Mouse (Mus musculus) intestine, embryonic 14.5 days (tissue): ENCODE data around the gene Cpa4. TPM values are rescaled to one million over a fixed set of nuclear protein-coding genes. Genes with fewer than 3 reads are reported as not detected.
A peak's percentile ranks its signal among the peaks of the same experiment; 100 is the strongest.

Experiments used
- ATAC-seq: fragments of 200-750 bp; cut with Nextera tagmentation; replicated peaks from 2 replicates; pipeline ENCODE4 v1.8.0; 2017; ENCODE audit warnings: low read depth, moderate number of reproducible peaks, moderate TSS enrichment, moderate library complexity; ENCODE audit not compliant: low FRiP score, low TSS enrichment
- DNase-seq: peaks from one replicate; pipeline ENCODE4 v3.0.0-alpha.2; 2018; ENCODE audit warnings: low spot score
- H3K27ac ChIP-seq: fragments of 300-500 bp; sonication (generic); 2 replicates; pipeline ENCODE4 v1.5.1; 2014; ENCODE audit warnings: low read depth, mild to moderate bottlenecking, control low read depth
- H3K27me3 ChIP-seq: fragments of 300-500 bp; sonication (generic); replicated peaks from 2 replicates; pipeline ENCODE4 v1.6.1; 2014; ENCODE audit warnings: low read length, control low read depth; ENCODE audit not compliant: control insufficient read depth, insufficient read depth
- H3K36me3 ChIP-seq: fragments of 300-500 bp; sonication (generic); 2 replicates; pipeline ENCODE4 v1.6.1; 2014; ENCODE audit warnings: low read length, control low read depth; ENCODE audit not compliant: control insufficient read depth, insufficient read depth
- H3K4me1 ChIP-seq: fragments of 300-500 bp; sonication (generic); replicated peaks from 2 replicates; pipeline ENCODE4 v1.6.1; 2014; ENCODE audit warnings: low read length, control low read depth, mixed read lengths; ENCODE audit not compliant: control insufficient read depth, insufficient read depth
- H3K4me2 ChIP-seq: fragments of 300-500 bp; sonication (generic); 2 replicates; pipeline ENCODE4 v1.6.1; 2014; ENCODE audit warnings: low read length
- H3K4me3 ChIP-seq: fragments of 300-500 bp; sonication (generic); 2 replicates; pipeline ENCODE4 v1.5.1; 2014; ENCODE audit warnings: low read depth, low read length, control low read depth, mixed read lengths
- H3K9ac ChIP-seq: fragments of 300-500 bp; sonication (generic); 2 replicates; pipeline ENCODE4 v1.6.1; 2014; ENCODE audit warnings: mild to moderate bottlenecking, low read length
- H3K9me3 ChIP-seq: fragments of 300-500 bp; sonication (generic); 2 replicates; pipeline ENCODE4 v1.6.1; 2016; ENCODE audit warnings: low read length, control low read depth; ENCODE audit not compliant: control insufficient read depth
- WGBS: fragments of 180-500 bp; shearing (Covaris S2); extraction: QIAGEN DNeasy Blood & Tissue Kit; methylation state at CpG from one replicate; pipeline ENCODE4 v1.1.7; 2014; 5-methylcytosine and 5-hydroxymethylcytosine counted together
- polyA plus RNA-seq: library from polyadenylated mRNA; unstranded; fragments of >200 nt; fragmentation: Nextera tagmentation; extraction: Ambion mirVana; gene quantifications from 2 replicates; pipeline ENCODE4 v1.2.1, GENCODE M21; 2014

Gene Cpa4
- polyA plus RNA-seq, 1 experiment from 2014 or later: 0.93 TPM

DNA sequence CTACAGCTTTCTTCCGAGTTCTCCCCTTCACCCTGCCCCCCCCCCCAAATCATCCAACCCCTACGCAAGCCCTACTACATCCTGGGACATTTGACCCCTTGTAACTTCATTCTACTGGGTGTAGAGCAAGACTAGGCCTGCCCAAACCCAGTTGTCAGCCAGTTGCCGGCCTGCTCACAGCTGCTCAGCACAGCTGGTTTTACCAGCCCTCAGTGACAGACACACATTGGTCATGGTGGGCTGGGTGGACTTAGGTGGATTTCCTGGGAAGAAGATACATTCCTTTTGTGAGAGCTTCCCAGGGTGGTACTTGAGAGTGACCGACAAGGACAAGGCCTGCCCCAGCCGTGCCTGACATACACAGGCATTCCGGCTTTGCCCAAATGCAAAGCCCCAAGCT lies 52.8 kb downstream of the Cpa4 start:
- Histone ChIP-seq H3K9ac (no peak overlapping the region), H3K4me1 (peaks cover 35% of the 10 kb centered on the region), H3K27ac (peak overlapping the region; percentile 57), H3K4me3 (no peak overlapping the region), H3K27me3 (no peaks in the 10 kb centered on the region), H3K9me3 (no peaks in the 10 kb centered on the region), H3K36me3 (no peaks in the 10 kb centered on the region), H3K4me2 (no peak overlapping the region)
- ATAC-seq: no peak
- no peak for DNase-seq
- WGBS: 79% methylated on average over 6 of the region's 6 CpGs

GRCm38 (mm10) chr6:30621986-30622389 lies 53.8 kb downstream of the Cpa4 start:
- ATAC-seq (no peak; the same call in 1 of the 2 replicates), DNase-seq (no peak)
- Histone ChIP-seq H3K27me3 (no peaks in the 10 kb centered on the region), H3K9ac (no peak overlapping the region), H3K36me3 (no peaks in the 10 kb centered on the region), H3K4me1 (peaks cover 26% of the 10 kb centered on the region), H3K9me3 (no peaks in the 10 kb centered on the region), H3K4me3 (no peak overlapping the region), H3K27ac (peak overlapping the region; percentile 57), H3K4me2 (no peak overlapping the region)
- WGBS: 28% methylated on average over 4 of the region's 4 CpGs

DNA sequence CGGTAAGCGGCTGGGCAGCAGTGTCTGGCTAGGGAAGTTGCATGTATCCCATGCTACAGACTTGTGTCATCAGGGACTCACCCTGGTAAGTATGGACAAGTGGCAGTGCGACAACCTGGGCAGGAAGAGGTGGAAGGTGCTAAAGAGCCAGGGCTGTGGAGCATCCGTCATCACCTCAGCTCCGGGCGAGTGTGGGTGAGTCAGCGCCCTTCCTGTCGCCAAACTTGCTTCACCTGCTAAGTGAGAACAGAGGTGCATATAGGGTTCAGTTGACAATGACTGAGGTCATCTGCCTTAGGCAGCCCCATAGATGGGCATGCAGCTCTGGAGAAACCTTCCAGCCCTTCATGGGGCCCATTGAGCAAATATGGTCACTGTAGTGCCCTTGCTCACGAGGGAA lies 56.6 kb downstream of the Cpa4 start:
- Histone ChIP-seq H3K27ac (no peak overlapping the region), H3K4me1 (peaks cover 18% of the 10 kb centered on the region)
- 91% methylated on average over 9 of the region's 9 CpGs for WGBS

DNA sequence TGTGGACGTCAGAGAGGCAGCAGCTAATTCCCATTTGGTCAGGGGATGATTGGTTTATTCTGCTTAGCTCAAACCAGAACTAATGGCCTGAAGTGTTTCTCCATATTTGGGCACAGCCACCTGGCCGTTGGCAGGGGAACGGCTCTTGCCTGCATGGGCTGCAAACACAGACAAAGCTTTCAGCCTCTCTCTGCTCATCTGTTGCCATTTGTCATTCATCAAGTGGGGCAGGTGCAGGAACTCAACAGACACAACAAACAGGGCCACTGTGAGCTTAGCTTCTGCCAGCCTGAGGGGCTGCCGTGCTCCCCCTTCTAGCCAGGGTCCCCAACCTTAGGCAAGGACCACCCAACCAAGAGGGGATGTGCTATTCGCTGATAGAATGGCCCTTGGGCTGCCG lies 60.0 kb downstream of the Cpa4 start:
- no peak overlapping the region for H3K9ac ChIP-seq
- no peak overlapping the region for H3K4me2 ChIP-seq
- no peaks in the 10 kb centered on the region for H3K27me3 ChIP-seq
- peaks cover 12% of the 10 kb centered on the region; the same call in 1 of the 2 replicates for H3K4me1 ChIP-seq
- DNase-seq (no peak), ATAC-seq (no peak)
- no peaks in the 10 kb centered on the region for H3K36me3 ChIP-seq
- WGBS: 27% methylated on average over 6 of the region's 6 CpGs
- H3K27ac ChIP-seq: peak overlapping the region; percentile 55
- no peaks in the 10 kb centered on the region for H3K9me3 ChIP-seq
- no peak overlapping the region for H3K4me3 ChIP-seq

More for the DNA sequence above, 56.6 kb downstream of the Cpa4 start:
- no peak for ATAC-seq
- Histone ChIP-seq H3K4me2 (no peak overlapping the region), H3K36me3 (no peaks in the 10 kb centered on the region), H3K9ac (no peak overlapping the region), H3K4me3 (no peak overlapping the region), H3K9me3 (no peaks in the 10 kb centered on the region), H3K27me3 (no peaks in the 10 kb centered on the region)
- no peak for DNase-seq

- WGBS: 91% methylated on average over 1 of the region's 1 CpGs
- DNase-seq: no peak
- H3K9ac ChIP-seq: no peak overlapping the region
- no peak overlapping the region for H3K4me2 ChIP-seq
- H3K27ac ChIP-seq: no peak overlapping the region
- no peak for ATAC-seq
- H3K36me3 ChIP-seq: no peaks in the 10 kb centered on the region
- no peaks in the 10 kb centered on the region for H3K27me3 ChIP-seq
- no peak overlapping the region for H3K4me3 ChIP-seq
- H3K9me3 ChIP-seq: no peaks in the 10 kb centered on the region
- H3K4me1 ChIP-seq: peaks cover 12% of the 10 kb centered on the region
Measured at GRCm38 (mm10) chr6:30629989-30630388, 61.8 kb downstream of the Cpa4 start.

GRCm38 (mm10) chr6:30635361-30635862 lies 67.2 kb downstream of the Cpa4 start:
- no peak overlapping the region for H3K9ac ChIP-seq
- WGBS: 35% methylated on average over 8 of the region's 8 CpGs

GRCm38 (mm10) chr6:30636186-30636842 lies 68.1 kb downstream of the Cpa4 start:
- Histone ChIP-seq H3K9me3 (no peaks in the 10 kb centered on the region), H3K36me3 (no peaks in the 10 kb centered on the region), H3K27me3 (no peaks in the 10 kb centered on the region), H3K4me3 (no peak overlapping the region), H3K27ac (peak overlapping the region; percentile 65), H3K4me2 (no peak overlapping the region), H3K4me1 (peaks cover 23% of the 10 kb centered on the region), H3K9ac (no peak overlapping the region)
- no peak for DNase-seq
- WGBS: 32% methylated on average over 4 of the region's 4 CpGs
- no peak for ATAC-seq

More at GRCm38 (mm10) chr6:30635361-30635862, 67.2 kb downstream of the Cpa4 start:
- Histone ChIP-seq H3K4me2 (no peak overlapping the region), H3K27ac (peak overlapping the region; percentile 65), H3K27me3 (no peaks in the 10 kb centered on the region), H3K9me3 (no peaks in the 10 kb centered on the region), H3K36me3 (no peaks in the 10 kb centered on the region), H3K4me1 (peaks cover 23% of the 10 kb centered on the region), H3K4me3 (no peak overlapping the region)
- no peak for DNase-seq
- no peak for ATAC-seq

GRCm38 (mm10) chr6:30638674-30639268 lies 70.6 kb downstream of the Cpa4 start, which contains the start of gene Cpa1:
Gene Cpa1 (plus strand): TSS chr6:30639218.
- ATAC-seq: no peak
- Histone ChIP-seq H3K9ac (no peak within 1 kb of the TSS), H3K4me3 (no peak within 1 kb of the TSS), H3K4me1 (peaks cover 20% of the 10 kb centered on the region), H3K27me3 (no peaks in the 10 kb centered on the region), H3K27ac (no peak within 1 kb of the TSS), H3K9me3 (no peaks in the 10 kb centered on the region), H3K36me3 (no peaks in the 10 kb centered on the region), H3K4me2 (no peak within 1 kb of the TSS)
- 69% methylated on average over 5 of the region's 5 CpGs for WGBS
- no peak for DNase-seq
